Mouse (Mus musculus): ENCODE measurements around the gene Fam155a. TPM values are rescaled to one million over a fixed set of nuclear protein-coding genes. Genes with fewer than 3 reads are reported as not detected.

Fam155a gene
- total and polyA plus RNA-seq, 3 experiments = not detected

DNA sequence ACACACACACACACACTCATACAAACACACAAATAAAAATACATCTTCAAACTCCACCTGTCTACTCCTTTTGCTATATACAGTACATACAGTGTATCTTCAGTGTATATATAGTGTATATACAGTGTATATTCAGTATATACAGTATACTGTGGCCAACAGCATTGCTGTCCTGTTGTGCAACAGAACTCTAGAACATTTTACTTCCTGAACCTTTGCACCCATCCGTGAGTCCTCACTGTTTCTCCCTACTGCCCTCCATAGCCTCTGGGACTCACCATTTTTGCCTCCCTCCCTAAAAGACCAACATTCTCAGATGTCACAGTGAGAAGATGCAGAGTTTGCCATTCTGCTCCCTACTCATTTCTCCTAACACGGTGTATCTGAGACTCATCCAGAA lies 347.8 kb downstream of the Fam155a start:
- no peak overlapping the region for H3K9ac ChIP-seq (ENCODE audit: insufficient read depth, low read depth)
- H3K9me3 ChIP-seq (replicated peaks; ENCODE audit: low read length) = peaks cover 72% of the 10 kb centered on the region
- in situ Hi-C loops (cut with MboI; ENCODE audit: low pct_ligation_motif_present, low pct_unique_long_range_greater_than_20kb, low sequenced_read_pairs) (no loop called here), dilution Hi-C loops (cut with MboI; ENCODE audit: extremely low pct_ligation_motif_present, extremely low pct_unique_long_range_greater_than_20kb, low sequenced_read_pairs) (no loop called here)
- no peaks in the 10 kb centered on the region for H3K4me1 ChIP-seq (ENCODE audit: control insufficient read depth in 1 of 2, insufficient read depth in 2 of 2)
- H3K4me3 ChIP-seq (replicated peaks in 1 of 3; ENCODE audit: low read depth in 2 of 3, low read length in 2 of 3, poor library complexity in 1 of 3) = no peak overlapping the region
- no peak for DNase-seq (ENCODE audit: extremely low read depth)
- no peaks in the 10 kb centered on the region for H3K79me2 ChIP-seq (replicated peaks; ENCODE audit: control insufficient read depth, extremely low read depth, insufficient read depth, poor library complexity, severe bottlenecking)
- H3K36me3 ChIP-seq (replicated peaks in 1 of 2; ENCODE audit: control insufficient read depth in 1 of 2, insufficient read depth in 1 of 2, low read length in 1 of 2) = no peaks in the 10 kb centered on the region
- H3K27ac ChIP-seq (ENCODE audit: insufficient read depth, low read depth) = no peak overlapping the region
- no peak for TF ChIP-seq EP300 (IDR thresholded peaks at IDR 0.05; ENCODE audit: low read length)
- H3K27me3 ChIP-seq (replicated peaks) = no peaks in the 10 kb centered on the region
- no peak overlapping the region for H3K4me2 ChIP-seq (ENCODE audit: insufficient read depth, low read depth, poor library complexity, severe bottlenecking)

DNA sequence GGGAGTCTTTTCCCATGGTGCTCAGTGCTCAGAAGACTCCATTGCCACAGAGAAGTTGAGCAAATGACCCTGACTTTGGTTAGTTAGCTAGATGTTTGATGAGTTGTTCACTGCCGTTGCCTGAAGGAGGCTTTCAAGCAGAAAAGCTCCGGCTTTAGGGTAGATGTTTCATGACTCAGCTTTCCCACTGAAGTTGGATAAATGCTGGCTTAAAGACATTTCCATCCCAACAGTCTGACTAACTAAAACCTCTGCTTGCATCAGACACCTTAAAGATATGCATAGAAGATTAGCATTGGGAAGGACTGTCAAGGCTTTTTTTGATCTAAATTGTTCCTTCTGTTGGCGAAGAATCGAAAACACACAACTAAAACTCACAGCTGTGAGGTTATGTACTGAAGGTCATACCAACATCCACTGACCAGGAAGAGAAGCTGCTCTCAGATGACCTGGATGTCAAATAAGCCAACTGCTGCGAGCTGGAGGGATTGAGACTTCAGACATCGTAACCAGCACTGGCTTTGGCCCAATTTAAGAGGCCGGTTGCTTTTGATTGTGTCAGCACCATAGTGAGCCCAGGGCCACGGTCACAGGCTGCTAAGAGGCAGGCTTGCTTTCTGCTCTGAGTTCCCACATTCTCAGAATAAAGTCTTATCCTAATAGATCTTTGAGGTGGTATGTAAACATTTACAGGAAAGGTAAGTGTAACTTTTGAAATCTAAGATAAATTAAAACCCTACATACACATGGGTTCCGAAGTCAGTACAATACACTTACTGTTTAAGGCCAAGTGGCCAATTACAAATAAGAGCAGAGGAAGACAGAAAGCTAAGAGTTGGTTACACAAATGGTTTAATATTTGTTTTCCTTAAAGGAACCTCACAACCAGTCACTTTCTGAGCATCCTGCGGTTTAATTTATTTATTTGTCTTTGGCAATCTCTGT lies 351.8 kb downstream of the Fam155a start:
- DNase-seq (ENCODE audit: extremely low read depth) = no peak
- no peaks in the 10 kb centered on the region for H3K36me3 ChIP-seq (replicated peaks in 1 of 2; ENCODE audit: control insufficient read depth in 1 of 2, insufficient read depth in 1 of 2, low read length in 1 of 2)
- H3K27me3 ChIP-seq (replicated peaks) = no peaks in the 10 kb centered on the region
- H3K27ac ChIP-seq (ENCODE audit: insufficient read depth, low read depth) = no peak overlapping the region
- dilution Hi-C loops (cut with MboI; ENCODE audit: extremely low pct_ligation_motif_present, extremely low pct_unique_long_range_greater_than_20kb, low sequenced_read_pairs) = no loop called here
- no peak overlapping the region for H3K4me2 ChIP-seq (ENCODE audit: insufficient read depth, low read depth, poor library complexity, severe bottlenecking)
- H3K9ac ChIP-seq (ENCODE audit: insufficient read depth, low read depth) = no peak overlapping the region
- H3K4me3 ChIP-seq (replicated peaks in 1 of 3; ENCODE audit: low read depth in 2 of 3, low read length in 2 of 3, poor library complexity in 1 of 3) = no peak overlapping the region
- no peaks in the 10 kb centered on the region for H3K79me2 ChIP-seq (replicated peaks; ENCODE audit: control insufficient read depth, extremely low read depth, insufficient read depth, poor library complexity, severe bottlenecking)
- H3K4me1 ChIP-seq (ENCODE audit: control insufficient read depth in 1 of 2, insufficient read depth in 2 of 2) = no peaks in the 10 kb centered on the region
- in situ Hi-C loops (cut with MboI; ENCODE audit: low pct_ligation_motif_present, low pct_unique_long_range_greater_than_20kb, low sequenced_read_pairs) = no loop called here
- no peak for TF ChIP-seq EP300 (IDR thresholded peaks at IDR 0.05; ENCODE audit: low read length)
- TF ChIP-seq POLR2AphosphoS2 (IDR thresholded peaks at IDR 0.05; ENCODE audit: low read depth, low read length) = no peak
- no peak for TF ChIP-seq IRF4 (IDR thresholded peaks at IDR 0.05; ENCODE audit: low read depth, low read length)
- no peak for TF ChIP-seq MXI1 (IDR thresholded peaks at IDR 0.05; ENCODE audit: low read depth, low read length)
- TF ChIP-seq HCFC1 (IDR thresholded peaks at IDR 0.05; ENCODE audit: low read depth, low read length) = no peak
- TF ChIP-seq MEF2A (IDR thresholded peaks at IDR 0.05; ENCODE audit: borderline replicate concordance, low read depth, low read length) = no peak
- TF ChIP-seq E2F4 (IDR thresholded peaks at IDR 0.05; ENCODE audit: insufficient replicate concordance, low read depth, low read length) = no peak
- TF ChIP-seq ZC3H11A (IDR thresholded peaks at IDR 0.05; ENCODE audit: low read depth, low read length) = no peak
- TF ChIP-seq GABPA (IDR thresholded peaks at IDR 0.05; ENCODE audit: insufficient replicate concordance, low read depth, low read length) = no peak
- no peak for TF ChIP-seq SMC3 (IDR thresholded peaks at IDR 0.05; ENCODE audit: low read depth, low read length)
- no peak for TF ChIP-seq MYC (IDR thresholded peaks at IDR 0.05; ENCODE audit: low read depth, low read length)
- TF ChIP-seq JUND (conservative IDR thresholded peaks at IDR 0.05; ENCODE audit: low read depth, low read length) = no peak
- no peak for TF ChIP-seq JUN (IDR thresholded peaks at IDR 0.05; ENCODE audit: insufficient read depth, low read depth, low read length)
- TF ChIP-seq KAT2A (IDR thresholded peaks at IDR 0.05; ENCODE audit: insufficient replicate concordance, low read length) = no peak
- no peak for TF ChIP-seq PAX5 (IDR thresholded peaks at IDR 0.05; ENCODE audit: low read length)
- no peak for TF ChIP-seq MAFK (IDR thresholded peaks at IDR 0.05; ENCODE audit: insufficient replicate concordance, low read length)
- peaks cover 73% of the 10 kb centered on the region for H3K9me3 ChIP-seq (replicated peaks; ENCODE audit: low read length)
